Mouse (Mus musculus) lung, adult 2 months (tissue): ENCODE measurements around the gene Gm6096.

Source experiments
- CTCF ChIP-seq: fragments of 200-500 bp; IDR thresholded peaks from 2 replicates; pipeline ENCODE4 v1.5.1; 2011; ENCODE audit warnings: mild to moderate bottlenecking, low read length, control low read depth; ENCODE audit not compliant: insufficient read depth
- POLR2A ChIP-seq: fragments of 200-500 bp; IDR thresholded peaks from 2 replicates; pipeline ENCODE4 v1.6.1; 2011; ENCODE audit warnings: low read depth, mild to moderate bottlenecking, control low read depth, low read length, borderline replicate concordance; ENCODE audit errors: extremely low read depth

GRCm38 (mm10) chr7:34226086-34226485 is 24.8 kb upstream of the Gm6096 start:
- no peak for TF ChIP-seq CTCF
- no peak for TF ChIP-seq POLR2A
